Mouse (Mus musculus): ENCODE measurements around the gene Ppp1r15b.
A peak's percentile ranks its signal among the peaks of the same experiment; 100 is the strongest.

Gene Ppp1r15b

GRCm38 (mm10) chr1:133130638-133131560, at the start of gene Ppp1r15b:
TSS of gene Ppp1r15b (plus strand) at chr1:133131143.
- peak; percentile 98 to 100 for DNase-seq

DNA sequence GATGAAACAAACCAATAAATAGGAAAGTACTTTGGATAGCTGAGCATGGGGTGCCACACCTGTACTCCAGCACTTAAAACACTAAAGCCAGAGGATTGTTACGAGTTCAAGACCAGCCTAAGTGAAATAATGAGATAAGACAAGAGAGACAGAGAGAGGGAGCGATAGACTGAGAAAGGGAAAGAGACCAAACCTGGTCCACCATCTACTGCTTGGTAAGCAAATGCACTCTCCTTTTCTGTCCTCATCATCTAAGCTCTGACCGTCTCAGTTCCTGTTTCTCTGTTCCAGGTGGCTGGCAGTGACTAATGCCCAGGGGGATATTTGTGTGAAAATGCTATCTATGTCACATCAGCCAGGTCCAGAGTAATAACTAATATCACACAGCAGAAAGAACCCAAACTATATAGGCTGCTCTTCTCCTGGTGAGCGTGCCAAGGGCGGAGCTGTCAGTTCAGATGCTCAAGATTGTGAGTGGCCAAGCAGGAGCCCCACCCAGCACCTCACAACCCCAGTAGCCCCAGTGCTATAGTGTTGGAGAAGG, 47.9 kb upstream of the Ppp1r15b start:
- DNase-seq: no peak

- DNase-seq: peak; percentile 46 to 48
These were observed 46.9 kb upstream of the Ppp1r15b start for GRCm38 (mm10) chr1:133083942-133084625.

DNA sequence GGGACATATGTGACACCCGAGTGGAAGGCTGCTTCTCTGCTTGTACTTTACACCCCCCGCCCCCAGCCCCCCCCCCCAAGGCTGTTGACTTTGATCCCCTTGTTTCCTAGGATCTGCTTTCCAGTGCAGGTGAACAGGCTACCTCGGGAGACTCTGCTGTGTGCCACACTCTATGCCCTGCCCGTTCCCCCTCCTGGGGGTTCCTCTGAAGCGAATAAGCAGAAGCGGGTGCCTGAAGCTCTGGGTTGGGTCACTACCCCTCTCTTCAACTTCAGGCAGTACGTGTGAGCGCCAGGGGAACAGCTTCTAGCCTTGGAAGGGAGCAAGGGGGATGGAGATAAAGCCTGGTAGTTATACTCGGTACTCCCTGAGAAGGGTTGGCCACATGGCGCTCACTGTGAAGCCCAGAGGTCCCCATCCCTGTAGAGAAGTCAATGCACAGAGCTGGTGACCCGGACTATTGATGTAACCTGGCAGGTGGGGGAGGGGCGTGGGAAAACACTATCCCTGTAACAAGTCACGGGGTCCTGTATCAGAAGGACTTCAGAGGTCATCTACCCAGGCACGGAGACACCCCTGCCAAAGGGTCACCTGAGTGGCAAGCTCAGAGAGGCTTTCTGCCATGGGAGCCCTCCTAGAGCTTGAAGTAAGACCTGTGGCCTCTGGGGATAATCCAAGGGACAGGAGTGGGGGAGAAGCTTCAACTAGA, 46.1 kb upstream of the Ppp1r15b start:
- DNase-seq: peak in 1 of 2 experiments; percentile 15

- DNase-seq: peak; percentile 61 to 78
These were observed 45.6 kb upstream of the Ppp1r15b start for GRCm38 (mm10) chr1:133085417-133085742.

DNA sequence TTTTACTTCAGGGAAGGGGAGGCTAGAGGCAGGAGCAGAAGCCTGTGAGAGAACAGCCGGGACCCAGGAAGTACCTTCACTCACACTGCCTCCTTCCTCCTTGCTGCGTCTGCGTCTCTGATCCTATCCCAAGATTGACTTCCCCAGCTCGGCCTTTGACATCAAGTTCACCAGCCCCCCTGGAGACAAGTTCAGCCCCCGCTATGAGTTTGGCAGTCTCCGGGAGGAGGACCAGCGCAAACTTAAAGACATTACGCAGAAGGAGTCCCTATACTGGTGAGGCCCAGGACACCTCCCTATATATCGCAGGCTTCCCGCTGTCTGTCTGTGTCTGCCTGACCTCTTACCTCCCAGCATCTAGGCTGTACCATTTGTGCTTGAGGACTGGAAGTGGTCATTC, 44.1 kb upstream of the Ppp1r15b start:
- DNase-seq: no peak

DNA sequence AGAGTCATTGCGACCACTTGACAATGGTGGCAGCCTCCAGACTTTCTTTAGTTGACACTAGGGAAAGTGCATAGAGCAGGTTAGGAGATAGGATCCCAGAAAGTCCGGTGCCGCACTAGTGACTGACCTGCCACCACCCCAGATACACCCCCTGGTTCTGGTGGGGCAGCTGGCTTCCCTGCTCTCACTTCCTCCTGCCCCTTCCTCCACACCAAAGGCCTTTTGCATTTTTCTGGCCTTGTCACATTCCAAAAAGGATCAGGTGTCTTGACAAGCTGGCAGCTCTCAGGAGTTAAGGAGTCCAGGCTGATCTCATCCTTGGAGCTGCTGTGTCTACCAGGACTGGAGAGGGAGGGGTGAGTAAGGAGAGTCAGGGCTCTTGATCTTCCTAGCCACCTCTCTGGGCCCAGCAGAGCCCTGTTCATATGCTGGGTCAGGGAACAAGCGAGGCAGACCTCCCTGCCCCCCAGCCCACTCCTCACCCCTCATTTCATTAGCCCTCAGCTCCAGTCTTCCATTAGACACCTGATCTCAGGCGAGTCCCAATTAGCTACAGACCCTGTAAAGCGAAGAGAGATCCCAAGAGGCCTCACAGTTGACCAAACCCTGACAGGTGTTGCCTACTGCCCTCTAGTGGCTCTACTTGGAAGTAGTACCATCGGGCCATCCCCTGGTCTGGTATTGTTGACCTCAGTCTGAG, 43.6 kb upstream of the Ppp1r15b start:
- DNase-seq: peak; percentile 66 to 81

- DNase-seq: no peak
These were observed 42.7 kb upstream of the Ppp1r15b start for GRCm38 (mm10) chr1:133088196-133088595.

GRCm38 (mm10) chr1:133089415-133089814, 41.5 kb upstream of the Ppp1r15b start:
- no peak for DNase-seq

DNA sequence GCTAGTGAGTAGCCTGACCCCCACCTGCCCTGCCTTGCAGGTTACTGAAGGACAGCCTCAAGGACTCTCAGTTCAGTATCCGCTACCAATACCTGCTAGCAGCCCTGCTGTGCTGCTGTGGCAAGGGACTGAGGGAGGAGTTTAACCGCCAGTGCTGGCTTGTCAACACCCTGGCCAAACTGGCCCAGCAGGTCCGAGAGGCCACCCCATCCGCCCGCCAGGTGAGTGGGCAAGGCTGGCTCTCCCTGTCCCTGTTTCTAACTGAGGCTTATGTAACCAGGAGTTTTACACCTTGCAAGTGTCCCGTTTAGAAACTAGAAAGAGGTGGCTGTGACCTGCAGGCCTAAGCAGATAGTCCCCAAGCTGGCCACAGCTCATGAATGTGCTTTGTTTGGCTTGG, 40.3 kb upstream of the Ppp1r15b start:
- peak; percentile 75 to 85 for DNase-seq

DNA sequence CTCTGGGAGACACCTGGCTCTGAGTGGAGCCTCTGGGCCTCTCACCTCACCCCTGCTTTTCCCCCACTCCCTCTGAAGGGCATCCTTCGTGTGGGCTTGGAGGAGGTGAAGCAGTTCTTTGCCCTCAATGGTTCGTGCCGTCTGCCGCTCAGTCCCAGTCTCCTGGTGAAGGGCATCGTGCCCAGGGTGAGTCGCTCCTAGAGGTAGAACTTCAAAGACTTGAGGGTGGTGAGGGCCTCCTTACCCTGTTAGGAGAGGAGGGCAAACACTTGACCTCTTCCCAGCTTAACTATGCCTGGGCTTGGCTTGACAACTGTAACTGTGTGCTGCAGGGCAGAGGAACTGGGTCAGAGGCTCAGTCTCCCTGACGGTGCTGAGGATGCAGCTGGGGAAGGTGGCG, 39.5 kb upstream of the Ppp1r15b start:
- DNase-seq: no peak

DNA sequence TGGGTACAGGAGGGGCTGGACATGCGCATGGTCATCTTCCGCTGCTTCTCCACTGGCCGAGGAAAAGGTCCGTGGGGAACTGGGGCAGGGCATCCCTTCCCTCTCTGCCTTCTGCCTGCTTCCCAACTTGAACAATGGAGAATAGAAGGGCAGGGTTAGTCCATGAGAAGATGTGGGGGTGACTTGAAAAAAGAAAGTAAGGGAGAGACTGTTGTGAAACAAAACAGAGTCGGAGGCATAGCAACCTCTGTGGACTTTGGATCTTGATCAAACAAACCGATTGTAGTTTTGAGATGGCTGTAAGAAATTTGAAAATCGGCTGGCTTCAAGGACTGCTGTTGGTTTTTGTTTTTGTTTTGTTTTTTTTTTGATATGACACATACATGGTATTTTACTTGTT, 37.2 kb upstream of the Ppp1r15b start:
- DNase-seq: no peak

DNA sequence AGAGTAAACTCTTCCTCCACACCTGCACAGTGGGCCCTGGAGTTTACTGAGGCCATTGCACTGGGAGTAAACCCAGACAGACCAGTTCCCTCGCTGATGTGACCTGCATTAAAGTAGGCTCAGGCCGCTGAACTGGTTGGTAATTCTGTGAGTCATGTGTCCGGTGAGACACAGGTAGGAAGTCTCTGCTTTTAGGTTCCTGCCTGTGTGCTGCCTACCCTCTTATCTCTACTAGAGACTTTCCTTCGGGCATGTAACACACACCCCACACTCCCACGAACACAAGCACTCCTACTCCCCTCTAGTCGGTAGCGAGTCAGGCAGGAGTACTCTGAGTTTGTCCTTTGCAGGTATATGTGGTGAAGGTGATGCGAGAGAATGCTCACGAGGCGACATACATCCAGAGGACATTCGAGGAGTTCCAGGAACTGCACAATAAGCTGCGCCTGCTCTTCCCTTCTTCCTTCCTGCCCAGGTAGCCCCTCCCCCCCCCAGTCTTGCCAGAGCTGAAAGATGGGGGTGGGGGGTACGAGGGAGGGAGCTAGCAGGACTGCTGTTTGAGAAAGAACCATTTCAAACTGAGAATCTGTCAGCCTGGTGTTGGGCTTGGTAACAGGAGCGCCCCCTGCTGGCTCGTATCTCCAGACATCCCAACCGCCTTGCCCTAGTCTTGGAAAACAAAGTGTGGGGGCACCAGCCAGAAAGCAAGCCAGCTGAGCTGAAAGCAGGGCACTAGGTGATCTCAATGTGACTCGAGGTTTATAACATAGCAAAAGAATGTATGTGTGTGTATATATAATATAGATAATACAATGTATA, 29.8 kb upstream of the Ppp1r15b start:
- peak; percentile 76 to 89 for DNase-seq

GRCm38 (mm10) chr1:133102108-133102507, 28.8 kb upstream of the Ppp1r15b start:
- DNase-seq: no peak

GRCm38 (mm10) chr1:133103315-133103714, 27.6 kb upstream of the Ppp1r15b start:
- DNase-seq: no peak

GRCm38 (mm10) chr1:133103871-133104270, 27.1 kb upstream of the Ppp1r15b start:
- DNase-seq: no peak

- DNase-seq: no peak
These were observed 14.8 kb upstream of the Ppp1r15b start for GRCm38 (mm10) chr1:133116108-133116507.

DNA sequence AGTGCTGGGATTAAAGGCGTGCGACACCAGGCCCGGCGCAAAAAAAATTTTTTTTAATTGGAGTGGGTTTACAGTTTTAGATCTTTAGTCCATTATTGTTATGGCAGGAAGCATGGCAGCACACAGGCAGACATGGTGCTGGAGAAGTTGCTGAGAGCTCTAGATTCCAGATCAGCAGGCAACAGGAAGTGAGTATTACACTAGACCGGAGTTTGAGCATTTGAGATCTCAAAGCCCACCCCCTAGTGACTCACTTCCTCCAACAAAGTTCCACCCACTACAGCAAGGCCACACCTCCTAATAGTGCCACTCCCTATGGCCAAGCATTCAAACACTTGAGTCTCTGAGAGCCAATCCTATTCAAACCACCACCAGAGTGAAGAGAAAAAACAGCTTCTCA, 12.8 kb upstream of the Ppp1r15b start:
- no peak for DNase-seq

- DNase-seq: no peak
These were observed 12.1 kb upstream of the Ppp1r15b start for GRCm38 (mm10) chr1:133118844-133119243.

DNA sequence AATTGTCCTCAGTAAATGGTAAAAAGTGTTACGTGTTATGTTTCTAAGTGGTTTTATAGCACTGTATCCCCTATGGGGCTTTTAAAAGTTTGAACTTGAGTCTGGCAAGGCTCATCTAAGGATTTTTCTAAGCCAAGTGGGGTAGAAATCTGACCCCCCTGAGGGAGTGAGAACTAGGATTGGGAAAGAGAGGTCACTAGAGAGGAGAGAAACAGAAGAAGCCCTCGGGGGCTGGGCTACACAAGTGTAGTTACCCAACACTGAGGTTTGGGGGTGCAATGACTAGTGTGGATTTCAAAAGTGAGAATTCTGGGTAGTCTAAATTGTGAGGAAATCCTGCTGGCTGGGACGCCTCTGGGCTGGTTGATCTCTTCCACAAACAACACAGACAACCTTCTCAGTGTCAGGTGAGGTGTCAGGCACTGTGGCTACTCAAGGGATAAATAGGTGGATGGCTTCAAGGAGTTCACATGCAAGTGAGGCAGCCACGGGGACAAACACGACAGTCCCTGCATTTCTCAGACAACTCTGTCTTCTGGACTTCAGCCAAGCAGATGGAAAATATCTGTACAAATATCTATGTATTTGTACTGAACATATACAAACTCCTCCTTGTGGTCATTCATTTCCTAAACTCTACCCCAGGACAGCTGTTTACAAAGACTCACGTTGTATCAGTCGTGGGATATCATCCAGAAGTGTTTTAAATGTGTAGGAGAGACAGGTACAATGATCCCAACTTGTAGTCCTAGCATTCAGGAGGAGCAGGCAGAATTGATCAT, 10.8 kb upstream of the Ppp1r15b start:
- no peak for DNase-seq

DNA sequence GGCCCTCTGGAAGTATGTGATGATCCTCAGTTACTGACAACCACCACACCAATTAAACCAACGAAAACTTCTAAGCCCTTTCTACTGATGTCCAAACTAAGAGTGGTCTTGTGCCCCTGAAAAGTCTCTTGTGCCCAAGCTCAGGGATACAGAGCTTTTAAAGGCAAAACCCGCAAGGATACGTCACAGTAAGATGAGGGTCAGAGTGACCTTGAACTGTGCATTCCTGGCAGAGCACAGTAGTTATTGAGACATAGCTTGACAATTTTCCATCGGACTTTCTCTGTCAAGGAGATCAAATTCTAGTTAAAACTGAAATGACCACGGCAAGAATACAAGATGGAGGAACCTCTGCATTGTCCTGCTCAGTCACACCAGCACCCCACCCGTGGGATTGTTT, 9.7 kb upstream of the Ppp1r15b start:
- no peak for DNase-seq

Measured in kidney, postnatal 36 days (tissue).